Mouse (Mus musculus): ENCODE measurements around the gene Knstrn. TPM values are rescaled to one million over a fixed set of nuclear protein-coding genes. Genes with fewer than 3 reads are reported as not detected.

Gene Knstrn
- polyA plus RNA-seq (2014; fragmentation: Nextera tagmentation; extraction: Ambion mirVana) = 89.1 and 106 TPM in 2 replicates

DNA sequence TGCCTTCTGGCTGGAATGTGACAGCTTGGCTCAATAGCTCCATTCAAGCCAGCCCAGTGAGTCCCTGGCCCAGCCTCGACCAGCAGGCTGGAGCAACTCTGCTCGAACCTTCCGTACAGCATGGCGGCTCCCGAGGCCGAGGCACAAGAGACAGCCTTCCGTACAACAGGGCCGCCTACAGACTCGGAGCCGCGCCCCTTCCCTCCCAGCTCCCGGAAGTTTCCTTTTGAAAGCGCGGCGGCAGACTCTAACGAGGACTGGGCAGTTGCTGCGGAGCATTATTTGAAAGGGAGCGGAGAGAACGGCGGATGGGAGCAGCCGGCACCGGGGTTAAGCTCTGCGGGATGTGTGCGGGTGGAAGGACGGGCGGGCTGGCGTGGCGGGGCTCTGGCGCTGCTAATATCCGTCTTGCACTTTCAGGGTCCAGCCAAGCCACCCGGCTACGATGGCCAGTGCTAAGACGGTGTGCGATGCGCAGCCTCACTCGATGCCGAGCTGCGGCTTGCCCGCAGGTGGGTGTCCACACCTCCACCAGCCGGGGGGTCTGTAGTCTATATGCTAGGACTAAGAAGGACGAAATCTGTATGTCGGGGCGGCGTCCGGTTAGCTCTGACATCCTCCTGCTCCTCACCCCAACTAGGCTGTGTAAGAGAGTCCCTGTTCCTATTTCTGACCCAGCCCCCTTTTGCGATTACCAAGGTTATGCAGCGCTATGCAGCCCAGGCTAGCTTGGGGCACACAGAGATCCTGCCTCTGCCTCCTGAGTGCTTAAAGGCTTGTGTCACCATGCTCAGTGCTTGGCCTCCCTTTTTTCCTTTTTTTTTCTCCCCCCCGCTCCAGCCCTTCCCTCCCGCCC lies at the start of gene Knstrn:
Gene Knstrn (plus strand): TSS at position 23 of the 856 bp plus-strand sequence.
- WGBS = under 1% methylated on average over 49 of the region's 49 CpGs
- Histone ChIP-seq H3K9ac (ENCODE audit: low read length) (peak within 1 kb of the TSS; percentile 81), H3K4me1 (ENCODE audit: control insufficient read depth in 2 of 2, insufficient read depth in 2 of 2, low read length in 2 of 2) (peaks cover 5 to 16% of the 10 kb centered on the region in 2 experiments; a peak in 3 of 4 replicates), H3K27ac (replicated peaks in 1 of 2; ENCODE audit: control insufficient read depth in 1 of 2, insufficient read depth in 1 of 2, low read depth in 2 of 2, low read length in 2 of 2) (peak within 1 kb of the TSS in 1 of 2 experiments; percentile 56; a peak in 3 of 4 replicates), H3K27me3 (ENCODE audit: control insufficient read depth, insufficient read depth, low read length) (no peaks in the 10 kb centered on the region), H3K36me3 (ENCODE audit: control insufficient read depth, insufficient read depth, low read length) (peaks cover 31% of the 10 kb centered on the region), H3K9me3 (ENCODE audit: control insufficient read depth, low read length) (no peaks in the 10 kb centered on the region), H3K4me3 (ENCODE audit: control insufficient read depth in 1 of 2, insufficient read depth in 1 of 2, low read depth in 1 of 2, low read length in 2 of 2) (peak within 1 kb of the TSS; percentile 70), H3K4me2 (ENCODE audit: low read length) (peak within 1 kb of the TSS; percentile 65)
- ATAC-seq (ENCODE audit: insufficient number of reproducible peaks, insufficient read depth, low FRiP score, low read depth) = peak; percentile 80

DNA sequence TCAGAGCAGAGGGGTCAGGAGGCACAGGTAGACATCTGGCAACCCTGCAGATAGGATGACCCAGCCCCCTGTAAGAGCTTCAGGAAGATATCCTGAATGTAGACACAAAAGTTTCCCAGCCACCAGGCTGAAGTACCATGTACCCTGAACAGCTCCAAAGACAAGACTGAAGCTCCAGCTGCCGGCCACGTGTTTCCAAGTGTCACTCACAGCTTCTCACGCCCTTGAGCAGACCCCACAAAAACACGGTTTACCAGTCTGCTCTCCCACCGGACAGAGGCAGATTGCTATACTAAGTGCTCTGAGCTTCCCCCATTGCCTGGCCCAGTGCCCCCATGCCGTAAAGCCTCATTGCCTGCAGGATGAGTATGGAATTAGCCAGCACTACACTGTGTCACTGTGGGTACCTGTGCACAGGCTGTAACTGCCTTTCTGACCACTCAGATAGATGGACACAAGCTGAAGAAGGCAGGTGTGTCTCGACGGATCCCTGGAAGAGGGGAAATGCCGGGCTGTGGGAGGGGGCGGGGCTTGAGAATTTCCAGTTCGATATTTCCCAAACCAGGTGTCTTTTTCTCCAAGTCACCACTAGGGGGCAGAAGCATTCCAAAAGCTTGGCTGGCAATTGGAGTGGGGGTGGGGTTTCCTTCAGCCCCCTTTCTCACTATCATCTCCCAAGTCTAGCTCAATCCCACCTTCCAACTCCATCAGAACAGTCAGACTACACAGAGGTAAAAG lies 49.5 kb upstream of the Knstrn start:
- peak overlapping the region; percentile 9; the same call in 1 of the 2 replicates for H3K4me2 ChIP-seq (ENCODE audit: low read length)
- 23% methylated on average over 11 of the region's 11 CpGs for WGBS

DNA sequence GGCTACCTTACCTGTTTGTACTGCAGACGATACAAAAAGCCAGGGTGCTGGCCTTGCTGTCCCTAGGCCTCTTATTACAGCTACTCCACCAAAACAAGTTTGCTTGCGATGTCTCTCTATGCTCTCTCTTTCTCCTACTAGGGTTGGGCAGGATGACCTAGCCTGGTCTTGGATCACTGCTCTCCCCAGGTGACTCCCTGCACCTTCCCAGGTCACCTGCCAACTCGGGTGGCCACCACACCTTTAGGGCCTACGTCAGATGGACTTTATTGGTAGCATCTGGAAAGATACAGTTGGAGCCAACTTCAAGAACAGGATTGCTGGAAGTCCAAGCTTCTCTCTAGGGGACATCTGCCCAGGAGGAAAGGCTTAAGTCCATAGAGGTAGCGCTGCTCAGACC lies 48.9 kb upstream of the Knstrn start:
- Histone ChIP-seq H3K36me3 (ENCODE audit: control insufficient read depth, insufficient read depth, low read length) (peaks cover 4% of the 10 kb centered on the region; the same call in 1 of the 2 replicates), H3K9me3 (ENCODE audit: control insufficient read depth, low read length) (no peaks in the 10 kb centered on the region), H3K27me3 (ENCODE audit: control insufficient read depth, insufficient read depth, low read length) (no peaks in the 10 kb centered on the region), H3K9ac (ENCODE audit: low read length) (no peak overlapping the region), H3K27ac (replicated peaks in 1 of 2; ENCODE audit: control insufficient read depth in 1 of 2, insufficient read depth in 1 of 2, low read depth in 2 of 2, low read length in 2 of 2) (no peak overlapping the region), H3K4me2 (ENCODE audit: low read length) (no peak overlapping the region), H3K4me1 (ENCODE audit: control insufficient read depth in 2 of 2, insufficient read depth in 2 of 2, low read length in 2 of 2) (peaks cover 41 to 43% of the 10 kb centered on the region in 2 experiments), H3K4me3 (ENCODE audit: control insufficient read depth in 1 of 2, insufficient read depth in 1 of 2, low read depth in 1 of 2, low read length in 2 of 2) (no peak overlapping the region)
- WGBS = 80% methylated on average over 5 of the region's 5 CpGs
- ATAC-seq (ENCODE audit: insufficient number of reproducible peaks, insufficient read depth, low FRiP score, low read depth) = no peak

More for the DNA sequence above, 49.5 kb upstream of the Knstrn start:
- Histone ChIP-seq H3K27me3 (ENCODE audit: control insufficient read depth, insufficient read depth, low read length) (no peaks in the 10 kb centered on the region), H3K36me3 (ENCODE audit: control insufficient read depth, insufficient read depth, low read length) (peaks cover 4% of the 10 kb centered on the region; the same call in 1 of the 2 replicates), H3K9me3 (ENCODE audit: control insufficient read depth, low read length) (no peaks in the 10 kb centered on the region), H3K9ac (ENCODE audit: low read length) (0 out of 2 replicates have a peak overlapping the region, but pooled peaks have one; percentile 27), H3K27ac (replicated peaks in 1 of 2; ENCODE audit: control insufficient read depth in 1 of 2, insufficient read depth in 1 of 2, low read depth in 2 of 2, low read length in 2 of 2) (peak overlapping the region; percentile 12 to 39; a peak in 2 of 4 replicates), H3K4me3 (ENCODE audit: control insufficient read depth in 1 of 2, insufficient read depth in 1 of 2, low read depth in 1 of 2, low read length in 2 of 2) (no peak overlapping the region), H3K4me1 (ENCODE audit: control insufficient read depth in 2 of 2, insufficient read depth in 2 of 2, low read length in 2 of 2) (peaks cover 43 to 44% of the 10 kb centered on the region in 2 experiments)
- ATAC-seq (ENCODE audit: insufficient number of reproducible peaks, insufficient read depth, low FRiP score, low read depth) = no peak

DNA sequence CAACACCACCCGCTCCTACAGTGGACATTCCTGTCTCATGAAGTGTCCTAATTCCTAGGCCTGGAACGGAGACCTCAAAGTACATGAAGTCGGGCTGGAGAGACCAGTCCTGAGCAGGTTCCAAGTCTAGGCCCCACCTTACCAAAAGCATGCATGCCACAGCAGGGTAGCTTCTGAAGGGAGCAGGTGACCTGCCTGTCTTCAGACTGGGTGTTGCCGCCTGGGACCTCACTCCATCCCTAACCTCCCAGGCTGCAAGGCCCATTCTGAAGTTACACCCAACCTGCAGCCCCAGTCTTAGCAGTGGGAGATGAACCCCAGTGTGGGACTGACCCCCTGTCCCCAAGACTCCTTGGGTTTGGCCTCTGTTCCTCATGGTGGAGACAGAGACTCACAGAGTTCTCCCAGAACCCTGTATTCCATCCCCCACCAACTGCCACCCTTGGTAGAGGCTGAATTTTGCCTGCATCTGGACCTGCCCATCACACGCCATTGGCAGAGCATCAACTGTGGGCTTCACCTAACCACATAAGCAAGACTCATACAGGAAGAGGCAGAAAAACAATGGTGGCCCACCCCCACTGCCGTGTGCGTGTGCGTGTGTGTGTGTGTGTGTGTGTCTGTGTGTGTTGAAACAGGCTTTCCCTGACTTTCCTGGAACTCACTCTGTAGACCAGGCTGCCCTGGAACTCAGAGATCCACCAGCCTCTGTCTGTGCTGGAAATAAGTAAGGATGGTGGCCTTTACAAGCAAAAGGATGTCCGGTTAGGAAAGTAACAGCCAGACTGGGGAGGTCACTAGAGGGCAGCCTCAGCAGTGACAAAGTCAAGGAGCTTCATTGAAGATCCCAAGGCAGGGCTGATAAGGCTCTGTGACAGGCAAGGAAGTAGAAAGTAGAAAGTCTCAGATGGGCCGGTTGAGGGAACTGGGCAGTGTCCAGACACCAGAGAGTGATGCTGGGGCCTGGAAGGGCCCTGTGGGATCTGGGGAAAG lies 47.5 kb upstream of the Knstrn start:
- peaks cover 28% of the 10 kb centered on the region in 2 experiments for H3K4me1 ChIP-seq (ENCODE audit: control insufficient read depth in 2 of 2, insufficient read depth in 2 of 2, low read length in 2 of 2)
- H3K36me3 ChIP-seq (ENCODE audit: control insufficient read depth, insufficient read depth, low read length) = no peaks in the 10 kb centered on the region
- H3K27ac ChIP-seq (replicated peaks in 1 of 2; ENCODE audit: control insufficient read depth in 1 of 2, insufficient read depth in 1 of 2, low read depth in 2 of 2, low read length in 2 of 2) = no peak overlapping the region
- no peaks in the 10 kb centered on the region for H3K27me3 ChIP-seq (ENCODE audit: control insufficient read depth, insufficient read depth, low read length)
- H3K9me3 ChIP-seq (ENCODE audit: control insufficient read depth, low read length) = no peaks in the 10 kb centered on the region
- no peak overlapping the region for H3K4me3 ChIP-seq (ENCODE audit: control insufficient read depth in 1 of 2, insufficient read depth in 1 of 2, low read depth in 1 of 2, low read length in 2 of 2)
- 68% methylated on average over 10 of the region's 10 CpGs for WGBS
- no peak overlapping the region for H3K9ac ChIP-seq (ENCODE audit: low read length)
- ATAC-seq (ENCODE audit: insufficient number of reproducible peaks, insufficient read depth, low FRiP score, low read depth) = no peak
- H3K4me2 ChIP-seq (ENCODE audit: low read length) = no peak overlapping the region

DNA sequence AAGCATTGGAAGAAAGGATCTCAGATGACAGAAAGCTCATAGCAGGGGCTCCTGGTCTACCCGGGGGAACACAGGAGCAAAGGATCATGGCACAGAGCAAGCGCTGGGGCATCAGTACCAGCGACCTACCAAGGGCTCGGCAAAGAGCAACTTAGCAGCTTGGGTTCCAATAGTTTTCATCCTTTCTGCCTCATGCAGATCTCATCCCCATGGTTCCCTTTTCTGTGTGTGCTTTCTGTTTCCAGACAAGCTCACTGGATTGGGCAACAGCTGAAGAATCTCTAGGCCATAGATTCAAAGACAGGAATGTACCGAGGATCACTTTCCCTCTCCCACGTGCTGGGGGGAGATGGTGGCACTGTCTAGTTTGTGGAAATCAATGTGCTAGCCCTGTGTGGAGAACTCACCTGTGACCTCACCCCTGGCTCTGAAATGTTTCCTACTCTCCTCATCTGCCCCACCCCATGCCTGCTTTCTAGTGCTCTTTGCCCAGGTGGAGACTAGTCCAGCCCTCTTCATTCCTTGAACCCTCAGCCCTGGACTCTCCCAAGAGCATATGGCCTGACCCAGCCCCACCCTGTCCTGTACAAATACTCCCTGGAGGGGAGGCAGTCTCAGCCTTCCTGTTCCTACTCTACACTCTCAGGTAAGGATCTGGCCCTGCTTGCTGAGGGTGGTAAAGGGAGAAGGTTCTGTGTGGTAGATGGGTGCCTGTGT lies 41.5 kb upstream of the Knstrn start, which contains the start of gene Phgr1:
Gene Phgr1 (plus strand): TSS at position 612 of the 717 bp plus-strand sequence.
- no peaks in the 10 kb centered on the region for H3K36me3 ChIP-seq (ENCODE audit: control insufficient read depth, insufficient read depth, low read length)
- H3K4me1 ChIP-seq (ENCODE audit: control insufficient read depth in 2 of 2, insufficient read depth in 2 of 2, low read length in 2 of 2) = peaks cover 0 to 4% of the 10 kb centered on the region in 2 experiments; a peak in 1 of 4 replicates
- H3K4me3 ChIP-seq (ENCODE audit: control insufficient read depth in 1 of 2, insufficient read depth in 1 of 2, low read depth in 1 of 2, low read length in 2 of 2) = no peak within 1 kb of the TSS
- no peak within 1 kb of the TSS for H3K9ac ChIP-seq (ENCODE audit: low read length)
- no peak within 1 kb of the TSS for H3K4me2 ChIP-seq (ENCODE audit: low read length)
- no peaks in the 10 kb centered on the region for H3K9me3 ChIP-seq (ENCODE audit: control insufficient read depth, low read length)
- H3K27ac ChIP-seq (replicated peaks in 1 of 2; ENCODE audit: control insufficient read depth in 1 of 2, insufficient read depth in 1 of 2, low read depth in 2 of 2, low read length in 2 of 2) = no peak within 1 kb of the TSS
- 72% methylated on average over 6 of the region's 6 CpGs for whole genome bisulfite sequencing
- H3K27me3 ChIP-seq (ENCODE audit: control insufficient read depth, insufficient read depth, low read length) = no peaks in the 10 kb centered on the region
- no peak for ATAC-seq (ENCODE audit: insufficient number of reproducible peaks, insufficient read depth, low FRiP score, low read depth)

DNA sequence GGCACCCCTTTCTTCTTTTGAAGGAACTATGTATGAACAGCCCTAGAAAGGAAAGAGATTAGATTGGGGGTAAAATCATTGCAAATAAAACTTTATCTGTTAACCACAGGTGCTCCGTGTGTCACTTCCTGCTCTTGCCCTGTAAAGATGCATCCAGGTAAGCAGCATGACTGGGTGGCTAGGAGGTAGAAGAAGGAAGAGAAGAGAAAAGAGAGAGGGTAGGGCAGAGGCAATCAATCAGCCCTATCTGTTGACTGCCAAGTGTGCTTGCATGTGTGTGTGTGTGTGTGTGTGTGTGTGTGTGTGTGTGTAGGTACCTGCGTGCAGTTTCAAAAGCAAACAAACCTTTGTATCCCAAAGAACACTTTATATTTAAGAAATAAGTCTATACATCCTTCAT lies 39.3 kb upstream of the Knstrn start:
- no peaks in the 10 kb centered on the region for H3K27me3 ChIP-seq (ENCODE audit: control insufficient read depth, insufficient read depth, low read length)
- H3K4me3 ChIP-seq (ENCODE audit: control insufficient read depth in 1 of 2, insufficient read depth in 1 of 2, low read depth in 1 of 2, low read length in 2 of 2) = no peak overlapping the region
- no peak overlapping the region for H3K4me2 ChIP-seq (ENCODE audit: low read length)
- ATAC-seq (ENCODE audit: insufficient number of reproducible peaks, insufficient read depth, low FRiP score, low read depth) = no peak
- no peaks in the 10 kb centered on the region for H3K36me3 ChIP-seq (ENCODE audit: control insufficient read depth, insufficient read depth, low read length)
- no peaks in the 10 kb centered on the region for H3K9me3 ChIP-seq (ENCODE audit: control insufficient read depth, low read length)
- 75% methylated on average over 2 of the region's 2 CpGs for whole genome bisulfite sequencing
- no peak overlapping the region for H3K27ac ChIP-seq (replicated peaks in 1 of 2; ENCODE audit: control insufficient read depth in 1 of 2, insufficient read depth in 1 of 2, low read depth in 2 of 2, low read length in 2 of 2)
- H3K9ac ChIP-seq (ENCODE audit: low read length) = no peak overlapping the region
- H3K4me1 ChIP-seq (ENCODE audit: control insufficient read depth in 2 of 2, insufficient read depth in 2 of 2, low read length in 2 of 2) = peaks cover 3 to 10% of the 10 kb centered on the region in 2 experiments; a peak in 3 of 4 replicates

All from heart, embryonic 14.5 days (tissue).